Mouse (Mus musculus): ENCODE data around the gene Cisd3. TPM values are rescaled to one million over a fixed set of nuclear protein-coding genes. Genes with fewer than 3 reads are reported as not detected.

The Cisd3 gene
- polyA plus RNA-seq, 1 experiment, result 112 TPM

DNA sequence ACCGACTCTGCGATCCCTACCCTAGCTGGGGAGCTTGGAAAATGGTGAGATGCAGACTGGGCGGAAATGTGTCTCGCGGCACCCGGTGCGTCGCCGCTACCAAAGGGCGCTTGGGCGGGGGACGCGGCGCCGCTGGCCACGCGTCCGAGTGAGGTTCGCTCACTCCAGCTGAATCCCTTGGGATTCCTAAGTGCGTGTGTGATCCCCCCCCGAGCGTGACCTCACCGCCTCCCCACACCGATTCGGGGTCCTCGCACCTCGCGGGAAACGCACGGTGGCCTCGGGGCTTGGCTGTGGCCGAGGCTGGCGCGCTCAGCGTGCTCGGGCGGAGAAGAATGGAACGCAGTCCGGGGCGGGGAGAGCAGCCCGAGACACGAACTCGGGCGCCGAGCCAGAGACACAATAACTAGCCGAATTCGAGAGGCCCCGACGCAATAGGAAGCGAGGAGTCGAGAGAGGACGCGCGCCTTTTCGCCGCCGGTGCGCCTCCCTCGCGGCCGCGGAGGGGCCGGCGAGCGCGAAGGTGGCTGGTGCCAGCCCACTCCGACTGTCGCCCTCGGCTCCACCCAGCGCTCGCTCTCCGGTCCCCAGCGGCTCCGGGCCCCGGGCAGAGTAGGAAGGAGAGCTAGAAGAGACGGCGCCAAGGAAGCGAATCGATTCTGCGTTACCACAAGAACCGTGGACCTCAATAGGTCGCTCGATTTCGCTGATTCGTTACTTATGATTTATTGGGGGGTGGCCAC is 14.5 kb downstream of the Cisd3 start, which contains the start of gene Pcgf2:
Gene Pcgf2, minus strand, starts transcription at position 495 of the 743 bp plus-strand sequence.
- Histone ChIP-seq H3K4me3 (peak within 1 kb of the TSS; percentile 89), H3K36me3 (ENCODE audit: control insufficient read depth, insufficient read depth) (no peaks in the 10 kb centered on the region), H3K79me2 (ENCODE audit: control insufficient read depth, insufficient read depth) (peaks cover 57% of the 10 kb centered on the region), H3K27me3 (ENCODE audit: control insufficient read depth, insufficient read depth, insufficient read length) (no peaks in the 10 kb centered on the region), H3K4me2 (ENCODE audit: low read depth) (peak within 1 kb of the TSS; percentile 93), H3ac (ENCODE audit: control insufficient read depth, insufficient read length) (peak within 1 kb of the TSS; percentile 26)
- TF ChIP-seq POLR2A (IDR thresholded peaks at IDR 0.05; ENCODE audit: insufficient read length, low read depth) (peak; percentile 68), TCF12 (IDR thresholded peaks at IDR 0.05; ENCODE audit: insufficient read depth, poor library complexity, severe bottlenecking) (no peak), MYOG (IDR thresholded peaks at IDR 0.05; ENCODE audit: control insufficient read depth in 1 of 3, insufficient read depth in 1 of 3, insufficient read length in 2 of 3, low read depth in 2 of 3) (peak in 1 of 3 experiments; percentile 2), TCF3 (IDR thresholded peaks at IDR 0.05; ENCODE audit: insufficient read length, low read depth) (no peak), REST (IDR thresholded peaks at IDR 0.05; ENCODE audit: insufficient read depth, insufficient read length) (no peak), MAX (IDR thresholded peaks at IDR 0.05; ENCODE audit: low read depth) (no peak), CEBPB (IDR thresholded peaks at IDR 0.05; ENCODE audit: insufficient read depth, poor library complexity, severe bottlenecking) (no peak), SRF (IDR thresholded peaks at IDR 0.05; ENCODE audit: control insufficient read depth, insufficient read length, low read depth) (no peak), POLR2AphosphoS2 (IDR thresholded peaks at IDR 0.05; ENCODE audit: insufficient read length, low read depth) (peak; percentile 81), E2F4 (IDR thresholded peaks at IDR 0.05; ENCODE audit: insufficient read depth) (no peak), MYOD1 (IDR thresholded peaks at IDR 0.05; ENCODE audit: control insufficient read depth in 1 of 3, insufficient read length in 2 of 3, low read depth in 2 of 3) (peak in 1 of 3 experiments; percentile 26), USF1 (IDR thresholded peaks at IDR 0.05; ENCODE audit: low read depth) (no peak)

DNA sequence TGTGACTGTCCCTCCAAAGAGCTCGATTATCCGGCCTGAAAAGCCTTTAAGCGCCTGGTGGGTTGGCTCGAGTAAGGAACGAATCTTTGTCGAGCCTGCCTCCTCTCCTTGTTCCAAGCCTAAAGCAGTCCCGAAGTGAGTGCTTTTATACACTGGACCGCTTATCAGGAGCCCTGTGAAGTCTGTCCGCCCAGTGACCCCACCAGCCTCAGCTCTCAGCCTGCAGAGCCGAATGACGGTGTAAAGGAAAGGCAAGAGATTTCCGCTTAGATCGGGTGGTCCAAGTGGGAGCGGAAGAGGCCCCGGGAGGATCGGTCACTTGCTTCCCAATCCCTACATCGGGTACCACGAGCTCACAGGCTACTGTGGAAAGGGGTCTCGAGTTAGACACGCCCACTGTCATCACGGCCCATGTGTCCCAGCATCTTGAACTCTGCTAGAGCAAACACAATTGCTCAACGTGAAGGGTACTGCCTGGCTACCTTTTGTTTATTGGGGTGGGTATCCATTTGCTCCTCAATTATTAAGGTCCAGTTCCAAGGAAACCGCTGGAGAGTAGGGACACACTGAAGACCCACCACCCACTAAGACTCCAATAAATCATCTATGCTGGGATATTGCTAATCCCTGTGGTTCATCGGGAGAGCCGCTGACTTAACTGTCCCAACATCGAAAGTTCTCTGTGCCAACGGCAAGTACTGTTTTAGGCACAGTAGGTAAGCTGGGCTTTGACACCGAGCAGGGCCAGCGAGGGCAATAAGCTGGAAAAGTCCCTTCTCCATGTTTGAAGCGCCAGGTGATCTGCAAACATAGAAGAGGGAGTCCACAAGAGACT is 15.3 kb downstream of the Cisd3 start:
- H3K27me3 ChIP-seq (ENCODE audit: control insufficient read depth, insufficient read depth, insufficient read length), result no peaks in the 10 kb centered on the region
- peak overlapping the region; percentile 93 for H3K4me2 ChIP-seq (ENCODE audit: low read depth)
- H3ac ChIP-seq (ENCODE audit: control insufficient read depth, insufficient read length), result peak overlapping the region; percentile 26
- no peaks in the 10 kb centered on the region for H3K36me3 ChIP-seq (ENCODE audit: control insufficient read depth, insufficient read depth)
- TF ChIP-seq TCF3 (IDR thresholded peaks at IDR 0.05; ENCODE audit: insufficient read length, low read depth) (no peak), POLR2A (IDR thresholded peaks at IDR 0.05; ENCODE audit: insufficient read length, low read depth) (no peak), POLR2AphosphoS2 (IDR thresholded peaks at IDR 0.05; ENCODE audit: insufficient read length, low read depth) (no peak), MYOG (IDR thresholded peaks at IDR 0.05; ENCODE audit: control insufficient read depth in 1 of 3, insufficient read depth in 1 of 3, insufficient read length in 2 of 3, low read depth in 2 of 3) (no peak)
- peaks cover 55% of the 10 kb centered on the region for H3K79me2 ChIP-seq (ENCODE audit: control insufficient read depth, insufficient read depth)
- H3K4me3 ChIP-seq, result peak overlapping the region; percentile 89

DNA sequence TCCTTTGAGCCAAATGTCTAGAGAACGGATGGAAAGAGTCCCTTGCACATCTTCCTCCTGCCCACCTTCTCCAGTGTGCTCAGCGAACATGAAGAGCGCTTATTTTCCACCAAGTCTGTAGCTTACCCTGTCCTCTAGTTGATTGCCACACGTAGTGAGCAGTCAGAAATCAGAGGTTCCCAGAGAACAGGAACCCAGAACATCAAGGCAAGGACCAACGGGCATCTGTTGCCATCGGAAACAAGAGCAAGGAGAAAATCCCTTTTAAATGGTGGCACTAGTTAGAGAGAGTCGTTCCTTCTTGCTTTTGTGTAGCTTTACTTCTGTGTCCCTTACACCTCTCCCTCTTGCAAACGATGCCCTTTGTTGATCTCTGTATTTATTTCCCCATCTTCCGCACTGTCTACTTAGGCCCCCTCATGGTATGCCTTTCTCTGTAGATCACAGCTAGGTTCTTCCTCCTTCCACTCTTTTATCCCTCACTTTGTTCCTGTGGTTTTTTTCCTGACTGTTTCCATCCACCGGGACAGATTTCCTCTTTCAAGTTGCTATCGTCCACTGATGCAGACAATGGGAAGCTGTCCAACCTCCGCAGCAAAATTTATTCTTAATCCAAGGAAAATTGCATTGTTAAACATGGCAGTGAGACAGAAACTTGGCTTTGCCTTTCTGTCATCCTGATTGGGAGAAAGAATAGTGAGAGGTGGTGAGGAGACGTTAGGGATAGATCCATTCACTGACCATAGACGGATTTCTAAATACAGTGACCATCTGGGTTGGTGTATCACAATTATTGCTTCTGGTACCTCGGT is 16.2 kb downstream of the Cisd3 start:
- H3K79me2 ChIP-seq (ENCODE audit: control insufficient read depth, insufficient read depth), result peaks cover 49% of the 10 kb centered on the region
- H3K27me3 ChIP-seq (ENCODE audit: control insufficient read depth, insufficient read depth, insufficient read length), result no peaks in the 10 kb centered on the region
- peak overlapping the region; percentile 89 for H3K4me3 ChIP-seq
- no peaks in the 10 kb centered on the region for H3K36me3 ChIP-seq (ENCODE audit: control insufficient read depth, insufficient read depth)
- peak overlapping the region; percentile 92 for H3K4me2 ChIP-seq (ENCODE audit: low read depth)
- no peak for TF ChIP-seq MAX (IDR thresholded peaks at IDR 0.05; ENCODE audit: low read depth)
- H3ac ChIP-seq (ENCODE audit: control insufficient read depth, insufficient read length), result peak overlapping the region; percentile 36

DNA sequence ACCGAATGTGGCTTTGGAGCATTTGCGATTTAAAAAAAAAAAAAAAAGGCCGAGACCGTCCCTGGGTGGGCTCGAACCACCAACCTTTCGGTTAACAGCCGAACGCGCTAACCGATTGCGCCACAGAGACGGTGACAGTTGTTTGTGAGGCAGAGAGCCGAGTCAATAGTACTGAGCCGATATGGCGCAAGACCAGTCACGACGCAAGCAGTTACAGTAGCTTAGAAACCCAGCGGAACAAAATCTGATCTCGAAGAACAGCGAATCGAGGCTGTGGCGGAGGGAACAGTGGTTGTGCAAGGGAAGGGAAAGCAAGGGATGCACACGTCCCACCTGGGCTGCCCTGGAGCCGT is 16.7 kb downstream of the Cisd3 start:
- Histone ChIP-seq H3ac (ENCODE audit: control insufficient read depth, insufficient read length) (peak overlapping the region; percentile 36), H3K79me2 (ENCODE audit: control insufficient read depth, insufficient read depth) (peaks cover 44% of the 10 kb centered on the region), H3K4me3 (peak overlapping the region; percentile 85), H3K36me3 (ENCODE audit: control insufficient read depth, insufficient read depth) (no peaks in the 10 kb centered on the region), H3K4me2 (ENCODE audit: low read depth) (peak overlapping the region; percentile 92), H3K27me3 (ENCODE audit: control insufficient read depth, insufficient read depth, insufficient read length) (no peaks in the 10 kb centered on the region)
- no peak for TF ChIP-seq TCF12 (IDR thresholded peaks at IDR 0.05; ENCODE audit: insufficient read depth, poor library complexity, severe bottlenecking)
- peak; percentile 38 for TF ChIP-seq POLR2A (IDR thresholded peaks at IDR 0.05; ENCODE audit: insufficient read length, low read depth)
- no peak for TF ChIP-seq MAX (IDR thresholded peaks at IDR 0.05; ENCODE audit: low read depth)
- TF ChIP-seq REST (IDR thresholded peaks at IDR 0.05; ENCODE audit: insufficient read depth, insufficient read length), result no peak
- TF ChIP-seq MYOD1 (IDR thresholded peaks at IDR 0.05; ENCODE audit: control insufficient read depth in 1 of 3, insufficient read length in 2 of 3, low read depth in 2 of 3), result peak in 1 of 3 experiments; percentile 20
- TF ChIP-seq MYOG (IDR thresholded peaks at IDR 0.05; ENCODE audit: control insufficient read depth in 1 of 3, insufficient read depth in 1 of 3, insufficient read length in 2 of 3, low read depth in 2 of 3), result no peak
- TF ChIP-seq CEBPB (IDR thresholded peaks at IDR 0.05; ENCODE audit: insufficient read depth, poor library complexity, severe bottlenecking), result peak; percentile 94
